Mouse (Mus musculus): ENCODE measurements around the gene Efnb2. TPM values are rescaled to one million over a fixed set of nuclear protein-coding genes. Genes with fewer than 3 reads are reported as not detected.
A peak's percentile ranks its signal among the peaks of the same experiment; 100 is the strongest.

Gene Efnb2
- polyA plus RNA-seq (2012; rRNA removed), result 89.3 and 111 TPM in 2 replicates

GRCm38 (mm10) chr8:8661103-8661758 lies at the start of gene Efnb2:
TSS of gene Efnb2 (minus strand) at chr8:8661242.
- peak; percentile 98 for TF ChIP-seq POLR2A (IDR thresholded peaks at IDR 0.05; ENCODE audit: borderline replicate concordance, extremely low read depth, insufficient read depth, insufficient read length, poor library complexity, severe bottlenecking)
- TF ChIP-seq CTCF (IDR thresholded peaks at IDR 0.05; ENCODE audit: borderline replicate concordance, extremely low read depth, insufficient read depth, insufficient read length), result no peak; the same call in 1 of the 2 replicates
- peak; percentile 97 for DNase-seq (ENCODE audit: low read depth)

DNA sequence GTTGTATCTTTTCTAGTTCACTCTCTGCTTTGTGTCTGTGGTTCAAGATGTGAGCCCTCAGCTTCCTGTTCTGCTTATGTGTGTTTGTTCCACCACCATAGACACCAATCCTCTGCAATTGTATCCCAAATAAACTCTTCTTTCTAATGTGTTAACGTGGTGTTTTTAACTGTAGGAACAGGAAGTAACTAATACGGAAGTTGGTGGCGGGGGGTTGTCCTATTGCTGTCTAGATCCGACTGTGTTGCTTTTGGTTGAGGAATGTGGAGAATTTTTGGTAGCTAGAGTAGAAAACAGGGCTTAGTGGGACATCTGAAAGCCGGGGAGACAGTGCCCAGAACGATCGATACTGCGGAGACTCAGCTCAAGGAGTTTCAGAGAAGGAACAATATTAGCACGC lies 43.8 kb upstream of the Efnb2 start:
- TF ChIP-seq POLR2A (IDR thresholded peaks at IDR 0.05; ENCODE audit: borderline replicate concordance, extremely low read depth, insufficient read depth, insufficient read length, poor library complexity, severe bottlenecking), result no peak
- no peak for TF ChIP-seq CTCF (IDR thresholded peaks at IDR 0.05; ENCODE audit: borderline replicate concordance, extremely low read depth, insufficient read depth, insufficient read length)
- DNase-seq (ENCODE audit: low read depth), result no peak

- no peak for TF ChIP-seq POLR2A (IDR thresholded peaks at IDR 0.05; ENCODE audit: borderline replicate concordance, extremely low read depth, insufficient read depth, insufficient read length, poor library complexity, severe bottlenecking)
- no peak for TF ChIP-seq CTCF (IDR thresholded peaks at IDR 0.05; ENCODE audit: borderline replicate concordance, extremely low read depth, insufficient read depth, insufficient read length)
- DNase-seq (ENCODE audit: low read depth), result no peak
Observed at GRCm38 (mm10) chr8:8703668-8704067, 42.6 kb upstream of the Efnb2 start.

GRCm38 (mm10) chr8:8700821-8701220 lies 39.8 kb upstream of the Efnb2 start:
- TF ChIP-seq CTCF (IDR thresholded peaks at IDR 0.05; ENCODE audit: borderline replicate concordance, extremely low read depth, insufficient read depth, insufficient read length) (no peak), POLR2A (IDR thresholded peaks at IDR 0.05; ENCODE audit: borderline replicate concordance, extremely low read depth, insufficient read depth, insufficient read length, poor library complexity, severe bottlenecking) (no peak)
- DNase-seq (ENCODE audit: low read depth), result no peak

DNA sequence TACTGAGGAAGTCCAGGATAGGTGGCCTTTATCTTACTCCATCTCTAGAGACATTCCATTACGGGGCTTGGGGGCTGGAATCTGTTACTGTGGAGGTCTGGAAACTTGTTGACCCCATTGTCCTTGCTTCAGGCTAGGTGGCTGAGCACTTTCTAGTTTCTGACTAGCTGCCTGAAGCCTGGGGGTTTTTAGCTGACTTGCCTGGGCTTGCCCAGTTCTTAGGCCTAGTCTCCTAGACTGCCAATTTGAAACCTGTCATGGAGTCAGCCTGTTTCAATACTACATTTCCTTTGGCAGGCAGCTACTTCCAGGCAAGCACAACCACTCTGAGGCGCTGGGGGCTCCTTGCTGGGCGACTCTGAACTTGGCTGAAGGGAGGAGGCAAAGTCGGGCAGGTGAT lies 39.2 kb upstream of the Efnb2 start:
- DNase-seq (ENCODE audit: low read depth), result no peak

GRCm38 (mm10) chr8:8690146-8691092 lies 29.4 kb upstream of the Efnb2 start, which contains the start of gene Arglu1:
TSS of gene Arglu1 (minus strand) at chr8:8690521.
- TF ChIP-seq POLR2A (IDR thresholded peaks at IDR 0.05; ENCODE audit: borderline replicate concordance, extremely low read depth, insufficient read depth, insufficient read length, poor library complexity, severe bottlenecking) (peak; percentile 96), CTCF (IDR thresholded peaks at IDR 0.05; ENCODE audit: borderline replicate concordance, extremely low read depth, insufficient read depth, insufficient read length) (no peak)

More for the DNA sequence above, 39.2 kb upstream of the Efnb2 start:
- TF ChIP-seq CTCF (IDR thresholded peaks at IDR 0.05; ENCODE audit: borderline replicate concordance, extremely low read depth, insufficient read depth, insufficient read length) (no peak), POLR2A (IDR thresholded peaks at IDR 0.05; ENCODE audit: borderline replicate concordance, extremely low read depth, insufficient read depth, insufficient read length, poor library complexity, severe bottlenecking) (no peak)

DNA sequence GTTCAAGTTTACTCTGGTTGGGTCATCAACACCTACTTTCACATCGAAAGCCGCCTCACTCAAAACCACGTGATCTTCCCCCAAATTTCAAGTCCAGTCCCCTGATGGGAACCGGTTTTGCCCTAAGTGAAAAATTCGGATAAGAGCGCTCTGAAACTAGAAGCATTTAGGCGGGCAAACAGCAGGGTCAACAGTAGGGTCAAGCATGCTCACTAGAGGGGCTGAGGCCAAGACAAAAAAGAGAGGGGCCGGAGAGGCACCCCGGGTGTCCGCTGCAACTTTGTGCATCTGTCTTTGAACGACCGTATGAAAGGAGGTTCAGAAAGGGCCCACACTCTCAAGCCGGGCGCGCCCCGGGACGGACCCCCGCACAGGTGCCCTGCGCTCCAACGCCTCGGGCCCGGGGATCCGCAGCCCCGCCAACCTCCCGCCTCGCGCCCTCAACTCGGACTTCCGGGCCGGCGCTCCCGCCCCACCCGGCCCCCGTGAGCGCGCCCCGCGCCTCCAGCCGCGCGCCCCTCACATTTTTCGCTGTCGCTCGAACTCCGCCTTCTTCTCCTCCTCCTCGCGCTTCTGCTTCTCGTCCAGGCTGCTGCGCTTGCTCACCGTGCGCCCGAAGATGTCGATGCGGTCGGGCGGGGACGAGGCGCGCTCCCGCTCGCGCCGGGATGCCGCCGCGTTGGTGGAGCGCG lies 28.6 kb upstream of the Efnb2 start:
- DNase-seq (ENCODE audit: low read depth), result peak; percentile 85
- TF ChIP-seq POLR2A (IDR thresholded peaks at IDR 0.05; ENCODE audit: borderline replicate concordance, extremely low read depth, insufficient read depth, insufficient read length, poor library complexity, severe bottlenecking) (0 out of 2 replicates have a peak, but pooled peaks have one; percentile 40), CTCF (IDR thresholded peaks at IDR 0.05; ENCODE audit: borderline replicate concordance, extremely low read depth, insufficient read depth, insufficient read length) (no peak)

More at GRCm38 (mm10) chr8:8690146-8691092, 29.4 kb upstream of the Efnb2 start, which contains the start of gene Arglu1:
- DNase-seq (ENCODE audit: low read depth), result peak; percentile 98

DNA sequence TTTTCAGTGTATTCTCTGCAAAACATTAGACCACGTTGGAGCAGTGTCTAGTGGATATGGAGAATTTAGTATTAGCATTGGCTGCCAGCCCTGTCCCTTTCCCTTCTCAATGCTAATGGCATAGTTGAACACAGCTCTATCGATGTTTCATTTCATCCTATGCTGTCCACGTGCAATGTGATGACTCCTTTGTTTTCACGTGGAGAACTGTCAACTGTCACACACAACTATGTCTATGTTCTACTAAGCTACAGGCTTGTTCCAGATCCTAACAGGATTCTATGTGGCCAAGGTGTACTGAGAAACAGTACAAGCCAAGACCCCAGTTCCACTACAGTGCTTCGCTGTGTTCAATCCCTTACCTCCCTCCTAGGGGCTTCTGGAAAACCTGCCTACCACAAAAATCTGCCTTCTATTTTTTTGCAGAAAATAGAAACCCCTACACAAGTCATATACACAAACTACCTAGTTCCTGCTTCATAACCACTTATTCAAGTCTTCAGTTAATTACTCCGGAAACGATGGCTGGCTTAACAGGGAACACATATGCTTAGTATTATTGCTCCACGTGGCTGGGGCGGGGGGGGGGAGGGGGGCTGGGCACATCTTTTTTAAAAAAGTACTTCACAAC lies 27.9 kb upstream of the Efnb2 start:
- DNase-seq (ENCODE audit: low read depth), result peak; percentile 7
- TF ChIP-seq POLR2A (IDR thresholded peaks at IDR 0.05; ENCODE audit: borderline replicate concordance, extremely low read depth, insufficient read depth, insufficient read length, poor library complexity, severe bottlenecking) (no peak), CTCF (IDR thresholded peaks at IDR 0.05; ENCODE audit: borderline replicate concordance, extremely low read depth, insufficient read depth, insufficient read length) (no peak)

DNA sequence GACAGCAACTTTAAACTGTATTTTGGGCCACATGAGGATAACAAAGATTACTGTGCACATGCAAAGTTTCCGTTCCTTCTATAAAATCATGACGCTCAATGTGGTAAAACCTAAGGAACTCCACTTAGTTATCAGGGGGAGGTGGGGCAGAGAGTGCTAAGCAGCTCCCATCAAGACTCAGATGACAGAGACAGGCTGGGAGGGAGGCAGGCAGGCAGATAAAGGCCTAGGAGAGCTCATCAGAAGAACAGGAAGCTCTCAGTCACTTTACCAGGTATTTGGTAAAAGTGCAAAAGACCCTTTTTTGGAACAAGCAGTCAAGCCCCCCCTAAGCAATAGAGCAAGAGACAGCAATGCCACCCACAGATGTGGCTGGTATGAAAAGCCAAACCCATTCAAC lies 24.5 kb upstream of the Efnb2 start:
- no peak for DNase-seq (ENCODE audit: low read depth)
- TF ChIP-seq POLR2A (IDR thresholded peaks at IDR 0.05; ENCODE audit: borderline replicate concordance, extremely low read depth, insufficient read depth, insufficient read length, poor library complexity, severe bottlenecking) (no peak), CTCF (IDR thresholded peaks at IDR 0.05; ENCODE audit: borderline replicate concordance, extremely low read depth, insufficient read depth, insufficient read length) (no peak)

GRCm38 (mm10) chr8:8682697-8683096 lies 21.7 kb upstream of the Efnb2 start:
- no peak for DNase-seq (ENCODE audit: low read depth)
- no peak for TF ChIP-seq POLR2A (IDR thresholded peaks at IDR 0.05; ENCODE audit: borderline replicate concordance, extremely low read depth, insufficient read depth, insufficient read length, poor library complexity, severe bottlenecking)

Measured in brain, embryonic 14.5 days (tissue).